Mouse (Mus musculus): ENCODE results near the gene Alk. TPM values are rescaled to one million over a fixed set of nuclear protein-coding genes. Genes with fewer than 3 reads are reported as not detected.

The Alk gene
- polyA plus RNA-seq, 1 experiment, result not detected

DNA sequence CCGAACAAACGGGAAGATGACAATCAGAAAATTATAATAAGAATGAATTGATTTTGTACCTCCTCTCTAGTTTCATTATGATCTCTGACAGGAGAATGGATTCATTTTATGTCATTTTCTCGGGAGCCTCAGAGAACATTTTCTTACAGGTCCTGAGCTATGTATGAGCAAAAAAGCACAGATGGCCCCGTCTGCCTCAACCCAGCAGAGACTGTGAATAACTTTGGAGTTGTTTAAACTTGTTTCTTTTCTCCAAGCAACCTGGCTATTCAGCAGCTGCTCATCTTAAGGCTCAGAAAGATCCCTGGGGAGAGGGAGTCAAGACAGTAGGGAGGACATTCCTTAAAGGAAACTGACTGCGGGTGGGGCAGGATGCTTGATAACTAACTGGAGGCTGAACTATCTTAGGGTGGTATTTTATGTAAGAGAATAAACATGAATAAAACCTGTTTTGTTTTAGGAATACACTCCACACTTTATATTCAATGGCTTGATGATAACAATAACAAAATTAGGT is 126.5 kb downstream of the Alk start:
- TF ChIP-seq CTCF (IDR thresholded peaks at IDR 0.05; ENCODE audit: control insufficient read depth, insufficient read depth, insufficient read length), result no peak
- TF ChIP-seq MYOD1 (IDR thresholded peaks at IDR 0.05; ENCODE audit: control insufficient read depth, insufficient read length, low read depth), result no peak
- no peak for TF ChIP-seq FOSL1 (IDR thresholded peaks at IDR 0.05; ENCODE audit: insufficient read depth, low read length, poor library complexity, severe bottlenecking)
- no peak for TF ChIP-seq MYOG (IDR thresholded peaks at IDR 0.05; ENCODE audit: control insufficient read depth, extremely low read depth, insufficient read length)
- TF ChIP-seq USF1 (IDR thresholded peaks at IDR 0.05; ENCODE audit: low read depth), result no peak
- TF ChIP-seq MAX (IDR thresholded peaks at IDR 0.05), result no peak
- TF ChIP-seq CEBPB (IDR thresholded peaks at IDR 0.05; ENCODE audit: low read depth), result no peak
- H3K79me3 ChIP-seq (ENCODE audit: low read depth), result no peaks in the 10 kb centered on the region
- no peak overlapping the region for H3ac ChIP-seq (ENCODE audit: control insufficient read depth, insufficient read length, low read depth)
- H3K36me3 ChIP-seq (ENCODE audit: control insufficient read depth, insufficient read depth), result no peaks in the 10 kb centered on the region
- H3K27me3 ChIP-seq (ENCODE audit: control insufficient read depth, insufficient read depth, insufficient read length), result no peaks in the 10 kb centered on the region
- H3K4me3 ChIP-seq (ENCODE audit: insufficient read depth, poor library complexity, severe bottlenecking), result no peak overlapping the region
- no peaks in the 10 kb centered on the region for H3K79me2 ChIP-seq (ENCODE audit: control insufficient read depth, insufficient read depth)

DNA sequence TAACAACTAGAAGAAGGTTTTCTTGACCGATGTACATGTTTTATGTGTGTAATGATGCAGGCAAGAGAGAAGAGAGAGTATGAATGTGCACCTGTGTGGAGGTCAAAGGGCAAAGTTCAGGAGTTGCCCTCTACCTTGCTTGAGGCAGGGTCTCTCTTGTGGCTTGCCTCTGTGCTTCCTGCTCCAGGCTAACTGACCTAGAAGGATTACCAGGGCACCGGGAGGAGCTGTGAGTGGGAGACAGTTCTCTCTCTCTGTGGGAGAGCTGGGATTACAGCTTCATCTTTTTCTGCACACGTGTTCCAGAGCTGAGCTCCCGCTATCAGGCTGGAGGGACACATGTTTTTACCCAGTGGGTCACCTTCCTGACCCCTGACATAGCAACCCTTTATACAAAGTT is 127.5 kb downstream of the Alk start:
- H3K79me3 ChIP-seq (ENCODE audit: low read depth), result no peaks in the 10 kb centered on the region
- H3K79me2 ChIP-seq (ENCODE audit: control insufficient read depth, insufficient read depth), result no peaks in the 10 kb centered on the region
- no peak for TF ChIP-seq CTCF (IDR thresholded peaks at IDR 0.05; ENCODE audit: control insufficient read depth, insufficient read depth, insufficient read length)
- TF ChIP-seq MYOG (IDR thresholded peaks at IDR 0.05; ENCODE audit: control insufficient read depth, extremely low read depth, insufficient read length), result no peak
- no peak for TF ChIP-seq CEBPB (IDR thresholded peaks at IDR 0.05; ENCODE audit: low read depth)
- TF ChIP-seq FOSL1 (IDR thresholded peaks at IDR 0.05; ENCODE audit: insufficient read depth, low read length, poor library complexity, severe bottlenecking), result no peak
- no peak for TF ChIP-seq MYOD1 (IDR thresholded peaks at IDR 0.05; ENCODE audit: control insufficient read depth, insufficient read length, low read depth)
- no peak for TF ChIP-seq USF1 (IDR thresholded peaks at IDR 0.05; ENCODE audit: low read depth)
- no peak for TF ChIP-seq MAX (IDR thresholded peaks at IDR 0.05)
- no peak overlapping the region for H3K4me3 ChIP-seq (ENCODE audit: insufficient read depth, poor library complexity, severe bottlenecking)
- no peak overlapping the region for H3ac ChIP-seq (ENCODE audit: control insufficient read depth, insufficient read length, low read depth)
- no peaks in the 10 kb centered on the region for H3K27me3 ChIP-seq (ENCODE audit: control insufficient read depth, insufficient read depth, insufficient read length)
- no peaks in the 10 kb centered on the region for H3K36me3 ChIP-seq (ENCODE audit: control insufficient read depth, insufficient read depth)

DNA sequence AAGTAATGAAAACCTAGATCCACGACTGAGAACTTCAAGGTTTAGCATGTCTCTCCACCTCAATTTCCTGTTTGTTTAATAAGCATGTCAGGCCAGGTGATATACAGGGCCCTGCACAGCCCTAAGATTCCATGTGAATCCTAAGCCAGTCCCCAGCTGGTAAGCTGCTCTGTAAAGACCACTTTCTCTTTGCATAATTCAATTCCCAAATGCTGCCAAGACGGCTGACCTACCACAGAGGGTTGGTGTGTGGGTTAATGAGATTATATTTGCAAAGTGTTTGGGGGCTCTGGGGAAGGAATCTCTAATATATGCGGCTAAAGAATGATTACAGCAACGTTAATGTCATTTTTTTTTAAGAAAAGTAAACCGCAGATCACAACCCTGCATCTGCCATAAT is 130.3 kb downstream of the Alk start:
- no peaks in the 10 kb centered on the region for H3K36me3 ChIP-seq (ENCODE audit: control insufficient read depth, insufficient read depth)
- no peaks in the 10 kb centered on the region for H3K79me3 ChIP-seq (ENCODE audit: low read depth)
- no peak overlapping the region for H3ac ChIP-seq (ENCODE audit: control insufficient read depth, insufficient read length, low read depth)
- TF ChIP-seq MYOD1 (IDR thresholded peaks at IDR 0.05; ENCODE audit: control insufficient read depth, insufficient read length, low read depth), result no peak
- no peak for TF ChIP-seq CEBPB (IDR thresholded peaks at IDR 0.05; ENCODE audit: low read depth)
- TF ChIP-seq USF1 (IDR thresholded peaks at IDR 0.05; ENCODE audit: low read depth), result no peak
- no peak for TF ChIP-seq MAX (IDR thresholded peaks at IDR 0.05)
- H3K79me2 ChIP-seq (ENCODE audit: control insufficient read depth, insufficient read depth), result no peaks in the 10 kb centered on the region
- H3K4me3 ChIP-seq (ENCODE audit: insufficient read depth, poor library complexity, severe bottlenecking), result no peak overlapping the region
- no peaks in the 10 kb centered on the region for H3K27me3 ChIP-seq (ENCODE audit: control insufficient read depth, insufficient read depth, insufficient read length)

DNA sequence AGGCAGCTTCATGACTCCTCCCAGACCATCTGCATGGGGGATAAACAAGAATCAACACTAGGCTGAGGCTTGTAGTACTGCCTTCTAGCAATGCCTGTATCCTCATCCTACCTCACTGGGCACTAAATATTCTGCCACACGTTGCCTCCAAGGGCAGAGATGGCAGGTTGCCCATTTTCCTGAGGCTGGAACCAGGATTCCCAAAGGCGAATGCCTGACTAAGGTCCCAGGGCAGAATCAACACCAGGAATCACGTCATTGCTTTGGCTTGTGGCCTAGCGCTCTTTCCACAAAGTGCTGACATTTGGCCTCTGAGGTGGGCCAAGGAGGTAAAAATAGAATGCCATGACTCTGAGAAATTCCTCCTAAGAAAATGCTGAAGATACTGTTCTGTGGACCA is 155.9 kb downstream of the Alk start:
- Histone ChIP-seq H3K4me3 (ENCODE audit: insufficient read depth, poor library complexity, severe bottlenecking) (no peak overlapping the region), H3K79me2 (ENCODE audit: control insufficient read depth, insufficient read depth) (no peaks in the 10 kb centered on the region), H3K27me3 (ENCODE audit: control insufficient read depth, insufficient read depth, insufficient read length) (no peaks in the 10 kb centered on the region), H3K79me3 (ENCODE audit: low read depth) (no peaks in the 10 kb centered on the region), H3ac (ENCODE audit: control insufficient read depth, insufficient read length, low read depth) (no peak overlapping the region), H3K36me3 (ENCODE audit: control insufficient read depth, insufficient read depth) (no peaks in the 10 kb centered on the region)
- TF ChIP-seq MYOG (IDR thresholded peaks at IDR 0.05; ENCODE audit: control insufficient read depth, extremely low read depth, insufficient read length) (no peak), FOSL1 (IDR thresholded peaks at IDR 0.05; ENCODE audit: insufficient read depth, low read length, poor library complexity, severe bottlenecking) (no peak), MYOD1 (IDR thresholded peaks at IDR 0.05; ENCODE audit: control insufficient read depth, insufficient read length, low read depth) (no peak), MAX (IDR thresholded peaks at IDR 0.05) (no peak), USF1 (IDR thresholded peaks at IDR 0.05; ENCODE audit: low read depth) (no peak), CTCF (IDR thresholded peaks at IDR 0.05; ENCODE audit: control insufficient read depth, insufficient read depth, insufficient read length) (no peak), CEBPB (IDR thresholded peaks at IDR 0.05; ENCODE audit: low read depth) (no peak)

DNA sequence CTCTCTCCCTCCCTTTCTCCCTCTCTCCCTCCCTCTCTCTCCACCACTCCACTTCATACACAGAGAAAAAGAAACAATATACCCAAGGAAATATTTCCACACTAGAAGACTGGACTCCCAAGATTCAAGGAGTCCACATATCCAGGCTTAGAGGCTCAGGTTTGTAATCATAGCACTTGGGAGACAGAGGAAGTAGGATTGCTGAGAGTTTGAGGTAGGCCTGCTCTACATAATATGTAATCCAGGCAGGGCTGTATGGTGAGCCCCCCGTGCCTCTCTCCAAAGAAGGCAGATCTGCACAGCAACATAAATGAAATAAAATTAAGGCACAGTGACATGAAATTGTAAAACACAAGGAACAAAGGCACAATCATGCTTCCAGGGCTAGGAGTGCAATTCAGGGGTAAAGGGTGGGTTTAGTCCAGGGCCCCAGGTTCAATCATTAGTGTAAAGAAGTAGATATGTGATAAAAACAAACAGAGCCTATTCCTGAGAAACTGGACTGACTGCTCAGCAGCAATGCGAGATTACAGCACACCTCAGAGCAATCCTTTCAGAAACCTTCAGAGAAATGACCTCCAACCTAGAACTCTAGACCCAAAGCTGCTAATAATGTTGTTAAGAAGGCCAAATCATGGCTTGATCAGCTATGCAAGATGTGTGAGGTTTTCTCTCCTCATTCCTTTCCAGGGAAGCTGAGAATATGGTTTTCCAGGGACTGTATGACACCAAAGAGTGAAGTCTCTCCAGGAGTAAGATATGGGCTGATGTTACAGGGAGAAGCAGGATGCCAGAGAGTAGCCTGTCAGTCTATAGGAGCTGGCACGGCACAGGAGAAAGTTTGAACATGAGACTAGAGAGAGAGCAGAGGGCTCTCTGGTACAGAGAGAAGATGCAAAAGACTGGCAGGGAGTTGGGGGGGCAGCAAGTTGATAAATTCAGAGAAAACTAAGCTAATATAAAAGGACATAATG is 158.9 kb downstream of the Alk start:
- Histone ChIP-seq H3K79me2 (ENCODE audit: control insufficient read depth, insufficient read depth) (no peaks in the 10 kb centered on the region), H3K36me3 (ENCODE audit: control insufficient read depth, insufficient read depth) (no peaks in the 10 kb centered on the region), H3K79me3 (ENCODE audit: low read depth) (no peaks in the 10 kb centered on the region), H3K4me3 (ENCODE audit: insufficient read depth, poor library complexity, severe bottlenecking) (no peak overlapping the region), H3K27me3 (ENCODE audit: control insufficient read depth, insufficient read depth, insufficient read length) (no peaks in the 10 kb centered on the region), H3ac (ENCODE audit: control insufficient read depth, insufficient read length, low read depth) (no peak overlapping the region)
- TF ChIP-seq MYOD1 (IDR thresholded peaks at IDR 0.05; ENCODE audit: control insufficient read depth, insufficient read length, low read depth), result no peak
- TF ChIP-seq MYOG (IDR thresholded peaks at IDR 0.05; ENCODE audit: control insufficient read depth, extremely low read depth, insufficient read length), result no peak
- TF ChIP-seq FOSL1 (IDR thresholded peaks at IDR 0.05; ENCODE audit: insufficient read depth, low read length, poor library complexity, severe bottlenecking), result no peak
- TF ChIP-seq USF1 (IDR thresholded peaks at IDR 0.05; ENCODE audit: low read depth), result no peak
- no peak for TF ChIP-seq MAX (IDR thresholded peaks at IDR 0.05)

Measured in C2C12 (cell line).